ENCODE assay signal across 10 mouse cellular contexts in the genomic region with DNA sequence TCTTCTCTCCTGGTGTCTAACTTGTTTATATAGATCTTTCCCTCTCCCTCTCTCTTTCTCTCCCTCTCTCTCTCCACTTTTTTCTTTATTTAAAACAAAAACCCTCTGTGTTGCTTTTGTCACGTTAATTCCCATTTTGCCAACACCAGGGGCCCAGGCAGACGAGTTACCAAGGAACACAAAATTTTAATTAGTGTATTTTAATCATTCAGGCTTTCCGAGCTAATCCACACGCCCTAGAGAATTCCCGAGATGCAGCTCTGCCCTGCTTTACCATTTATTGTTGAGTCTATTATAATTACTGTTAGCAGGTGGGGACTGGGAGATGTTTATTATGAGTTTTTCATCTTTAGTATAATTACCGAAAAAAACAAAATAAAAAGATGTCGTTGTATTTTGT. TPM values are rescaled to one million over a fixed set of nuclear protein-coding genes. Genes with fewer than 3 reads are reported as not detected.
DNase-seq lines count a peak whose midpoint lies in the region; ATAC-seq lines count a peak whose summit lies in the region.
"Had no signal": no experiment of that assay in that cellular context is flagged by ENCODE, and none has a peak within 500 bp of the region (broad histone marks: within the 10 kb centered on the region; RNA-seq: fewer than 3 reads in every experiment).

No protein-coding gene starts in this region.

- no peak for ATAC-seq in lung, embryonic 15.5 days (ENCODE audit: borderline replicate concordance, extremely low read depth, low FRiP score, low TSS enrichment)
- ATAC-seq in forebrain, embryonic 12.5 days (ENCODE audit: low FRiP score) = peak; percentile 9; the same call in 1 of the 2 replicates
- ATAC-seq in intestine, embryonic 15.5 days = no peak
- no peak for ATAC-seq in neural tube, embryonic 13.5 days (ENCODE audit: low read depth)

- peaks cover 28% of the 10 kb centered on the region for H3K4me1 ChIP-seq in lung, embryonic 15.5 days
- H3K4me1 ChIP-seq in forebrain, embryonic 12.5 days = peaks cover 60% of the 10 kb centered on the region
- H3K4me1 ChIP-seq in intestine, embryonic 15.5 days (replicated peaks) = peaks cover 9% of the 10 kb centered on the region; the same call in 1 of the 2 replicates
- H3K4me1 ChIP-seq in neural tube, embryonic 13.5 days (replicated peaks) = peaks cover 67% of the 10 kb centered on the region

- H3K9ac ChIP-seq in lung, embryonic 15.5 days = no peak overlapping the region
- peak overlapping the region; percentile 41 for H3K9ac ChIP-seq in forebrain, embryonic 12.5 days
- no peak overlapping the region for H3K9ac ChIP-seq in intestine, embryonic 15.5 days
- H3K9ac ChIP-seq in neural tube, embryonic 13.5 days = peak overlapping the region; percentile 50; the same call in 1 of the 2 replicates

- H3K9me3 ChIP-seq in lung, embryonic 15.5 days = no peaks in the 10 kb centered on the region
- no peaks in the 10 kb centered on the region for H3K9me3 ChIP-seq in forebrain, embryonic 12.5 days
- no peaks in the 10 kb centered on the region for H3K9me3 ChIP-seq in intestine, embryonic 15.5 days
- H3K9me3 ChIP-seq in neural tube, embryonic 13.5 days = no peaks in the 10 kb centered on the region

- H3K27me3 ChIP-seq in lung, embryonic 15.5 days = peaks cover 35% of the 10 kb centered on the region
- peaks cover 69% of the 10 kb centered on the region for H3K27me3 ChIP-seq in forebrain, embryonic 12.5 days
- H3K27me3 ChIP-seq in intestine, embryonic 15.5 days (replicated peaks) = peaks cover 20% of the 10 kb centered on the region
- H3K27me3 ChIP-seq in neural tube, embryonic 13.5 days = peaks cover 91% of the 10 kb centered on the region

- no peak overlapping the region for H3K27ac ChIP-seq in lung, embryonic 15.5 days
- peak overlapping the region; percentile 90 for H3K27ac ChIP-seq in forebrain, embryonic 12.5 days
- no peak overlapping the region for H3K27ac ChIP-seq in intestine, embryonic 15.5 days
- peak overlapping the region; percentile 90 for H3K27ac ChIP-seq in neural tube, embryonic 13.5 days (replicated peaks)

- no peak overlapping the region for H3K4me3 ChIP-seq in lung, embryonic 15.5 days
- peak overlapping the region; percentile 27 for H3K4me3 ChIP-seq in forebrain, embryonic 12.5 days (replicated peaks)
- no peak overlapping the region for H3K4me3 ChIP-seq in intestine, embryonic 15.5 days (replicated peaks)
- peak overlapping the region; percentile 23; the same call in 1 of the 2 replicates for H3K4me3 ChIP-seq in neural tube, embryonic 13.5 days

- 60% methylated on average over 7 of the region's 7 CpGs for WGBS in lung, embryonic 15.5 days
- WGBS in forebrain, embryonic 12.5 days = 14% methylated on average over 7 of the region's 7 CpGs
- WGBS in intestine, embryonic 15.5 days = 65% methylated on average over 7 of the region's 7 CpGs
- WGBS in neural tube, embryonic 13.5 days = 21% methylated on average over 7 of the region's 7 CpGs

- peak overlapping the region; percentile 49; the same call in 1 of the 2 replicates for H3K4me2 ChIP-seq in lung, embryonic 15.5 days
- peak overlapping the region; percentile 55 for H3K4me2 ChIP-seq in forebrain, embryonic 12.5 days
- H3K4me2 ChIP-seq in intestine, embryonic 15.5 days (replicated peaks) = peak overlapping the region; percentile 55
- H3K4me2 ChIP-seq in neural tube, embryonic 13.5 days = peak overlapping the region; percentile 51

- DNase-seq in lung, postnatal 10 days = no peak
- DNase-seq in spleen, postnatal 4 days (ENCODE audit: low spot score in 2 of 2) = no peak
- DNase-seq in adrenal gland, adult 2 months = no peak
- DNase-seq in frontal cortex, postnatal 36 days (ENCODE audit: low spot score in 2 of 2) = no peak
- DNase-seq: kidney, postnatal 10 days; lung, postnatal 36 days had no signal

- no peaks in the 10 kb centered on the region for H3K36me3 ChIP-seq in lung, embryonic 15.5 days
- no peaks in the 10 kb centered on the region for H3K36me3 ChIP-seq in forebrain, embryonic 12.5 days (replicated peaks)
- H3K36me3 ChIP-seq in intestine, embryonic 15.5 days = no peaks in the 10 kb centered on the region
- no peaks in the 10 kb centered on the region for H3K36me3 ChIP-seq in neural tube, embryonic 13.5 days

RNA-seq across cellular contexts. Expression of a gene that starts 56.4 kb away (rescaled TPM):
- polyA plus RNA-seq in lung, embryonic 15.5 days (2015; fragmentation: Nextera tagmentation; extraction: Ambion mirVana) = 5.4 and 6.5 TPM in 2 replicates
- 2.8 and 3.1 TPM in 2 replicates for polyA plus RNA-seq in forebrain, embryonic 12.5 days (2016; fragmentation: Nextera tagmentation; extraction: Ambion mirVana)
- 4.4 and 6.0 TPM in 2 replicates for polyA plus RNA-seq in intestine, embryonic 15.5 days (2015; fragmentation: Nextera tagmentation; extraction: Ambion mirVana)
- polyA plus RNA-seq in neural tube, embryonic 13.5 days (2015; fragmentation: Nextera tagmentation; extraction: Ambion mirVana) = 16.2 and 17.3 TPM in 2 replicates
- 1 to 10 TPM; 4.3 to 7.4 TPM for total RNA-seq in adrenal gland, adult 2 months (2021)
- 5.5 and 7.9 TPM in 2 replicates for polyA plus RNA-seq in adrenal gland, adult 2 months (2012; rRNA removed)

Comparison
In these comparisons a context has a peak if more than half of its experiments do, and no peak if none do; other contexts are left out.
1. H3K27ac ChIP-seq: peak in forebrain, embryonic 12.5 days (single experiment) and neural tube, embryonic 13.5 days (single experiment); none in lung, embryonic 15.5 days (single experiment) and intestine, embryonic 15.5 days (single experiment).
2. H3K4me3 ChIP-seq: peak in forebrain, embryonic 12.5 days (single experiment) and neural tube, embryonic 13.5 days (single experiment); none in lung, embryonic 15.5 days (single experiment) and intestine, embryonic 15.5 days (single experiment).
3. H3K9ac ChIP-seq: peak in forebrain, embryonic 12.5 days (single experiment) and neural tube, embryonic 13.5 days (single experiment); none in lung, embryonic 15.5 days (single experiment) and intestine, embryonic 15.5 days (single experiment).
4. Peak in every context shown above with its lines, with median percentiles within 50 percentile points of each other: H3K4me2 ChIP-seq.